Mouse (Mus musculus) stomach, postnatal 0 days (tissue): ENCODE measurements around the gene Tnfrsf22.

Experiments used
- CTCF ChIP-seq: IDR thresholded peaks from 2 replicates; pipeline ENCODE4 v1.5.1; 2016; ENCODE audit warnings: antibody characterized with exemption, low read depth, mild to moderate bottlenecking, moderate library complexity
- EP300 ChIP-seq: optimal IDR thresholded peaks from 2 replicates; pipeline ENCODE3; 2016; ENCODE audit warnings: antibody characterized with exemption

DNA sequence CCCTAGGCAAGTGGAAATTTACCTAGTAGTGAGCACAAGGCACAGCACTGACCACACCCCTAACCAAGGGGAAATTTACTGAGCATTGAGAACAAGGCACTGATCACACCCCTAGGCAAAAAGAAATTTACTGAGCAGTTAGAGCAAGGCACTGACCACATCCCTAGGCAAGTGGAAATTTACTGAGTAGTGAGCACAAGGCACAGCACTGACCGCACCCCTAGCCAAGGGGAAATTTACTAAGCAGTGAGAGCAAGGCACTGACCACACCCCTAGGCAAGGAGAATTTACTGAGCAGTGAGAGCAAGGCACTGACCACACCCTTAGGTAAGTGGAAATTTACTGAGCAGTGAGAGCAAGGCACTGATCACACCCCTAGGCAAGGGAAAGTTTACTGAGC is 12.8 kb downstream of the Tnfrsf22 start:
- TF ChIP-seq CTCF (no peak), EP300 (no peak)
